Mouse (Mus musculus): ENCODE measurements around the gene Myom1. TPM values are rescaled to one million over a fixed set of nuclear protein-coding genes. Genes with fewer than 3 reads are reported as not detected.

The Myom1 gene
- polyA plus RNA-seq, 1 experiment from 2014 or later = 4.7 TPM

GRCm38 (mm10) chr17:71032719-71033118 is 30.3 kb downstream of the Myom1 start:
- 83% methylated on average over 10 of the region's 10 CpGs for WGBS
- DNase-seq (ENCODE audit: low spot score) = no peak
- H3K27me3 ChIP-seq (ENCODE audit: control insufficient read depth, insufficient read depth, low read length) = no peaks in the 10 kb centered on the region

GRCm38 (mm10) chr17:71034472-71034871 is 32.0 kb downstream of the Myom1 start:
- Histone ChIP-seq H3K4me2 (ENCODE audit: low read depth) (no peak overlapping the region), H3K4me3 (ENCODE audit: low read depth, low read length) (no peak overlapping the region), H3K27me3 (ENCODE audit: control insufficient read depth, insufficient read depth, low read length) (no peaks in the 10 kb centered on the region), H3K36me3 (ENCODE audit: control insufficient read depth, insufficient read depth, low read length) (no peaks in the 10 kb centered on the region), H3K9me3 (ENCODE audit: control insufficient read depth, low read length) (no peaks in the 10 kb centered on the region), H3K9ac (ENCODE audit: low read length) (no peak overlapping the region), H3K4me1 (ENCODE audit: control insufficient read depth, insufficient read depth, low read length) (peaks cover 1% of the 10 kb centered on the region; the same call in 1 of the 2 replicates), H3K27ac (ENCODE audit: low read depth, low read length) (no peak overlapping the region)
- ATAC-seq (ENCODE audit: insufficient read depth, low FRiP score, low TSS enrichment) (no peak), DNase-seq (ENCODE audit: low spot score) (no peak)
- WGBS = 94% methylated on average over 5 of the region's 5 CpGs

More at GRCm38 (mm10) chr17:71032719-71033118, 30.3 kb downstream of the Myom1 start:
- Histone ChIP-seq H3K4me3 (ENCODE audit: low read depth, low read length) (no peak overlapping the region), H3K36me3 (ENCODE audit: control insufficient read depth, insufficient read depth, low read length) (no peaks in the 10 kb centered on the region), H3K9ac (ENCODE audit: low read length) (no peak overlapping the region), H3K4me1 (ENCODE audit: control insufficient read depth, insufficient read depth, low read length) (no peaks in the 10 kb centered on the region), H3K4me2 (ENCODE audit: low read depth) (no peak overlapping the region), H3K27ac (ENCODE audit: low read depth, low read length) (no peak overlapping the region), H3K9me3 (ENCODE audit: control insufficient read depth, low read length) (no peaks in the 10 kb centered on the region)
- ATAC-seq (ENCODE audit: insufficient read depth, low FRiP score, low TSS enrichment) = no peak

- peaks cover 9% of the 10 kb centered on the region; the same call in 1 of the 2 replicates for H3K4me1 ChIP-seq (ENCODE audit: control insufficient read depth, insufficient read depth, low read length)
- DNase-seq (ENCODE audit: low spot score) (no peak), ATAC-seq (ENCODE audit: insufficient read depth, low FRiP score, low TSS enrichment) (no peak)
- no peak overlapping the region for H3K4me2 ChIP-seq (ENCODE audit: low read depth)
- H3K4me3 ChIP-seq (ENCODE audit: low read depth, low read length) = no peak overlapping the region
- no peak overlapping the region for H3K9ac ChIP-seq (ENCODE audit: low read length)
- no peaks in the 10 kb centered on the region for H3K9me3 ChIP-seq (ENCODE audit: control insufficient read depth, low read length)
- H3K27ac ChIP-seq (ENCODE audit: low read depth, low read length) = no peak overlapping the region
- no peaks in the 10 kb centered on the region for H3K36me3 ChIP-seq (ENCODE audit: control insufficient read depth, insufficient read depth, low read length)
- no peaks in the 10 kb centered on the region for H3K27me3 ChIP-seq (ENCODE audit: control insufficient read depth, insufficient read depth, low read length)
- WGBS = 85% methylated on average over 7 of the region's 7 CpGs
Observed at GRCm38 (mm10) chr17:71037188-71037587, 34.8 kb downstream of the Myom1 start.

GRCm38 (mm10) chr17:71038812-71039211 is 36.4 kb downstream of the Myom1 start:
- DNase-seq (ENCODE audit: low spot score) (no peak), ATAC-seq (ENCODE audit: insufficient read depth, low FRiP score, low TSS enrichment) (no peak)
- Histone ChIP-seq H3K4me2 (ENCODE audit: low read depth) (no peak overlapping the region), H3K36me3 (ENCODE audit: control insufficient read depth, insufficient read depth, low read length) (no peaks in the 10 kb centered on the region), H3K27me3 (ENCODE audit: control insufficient read depth, insufficient read depth, low read length) (no peaks in the 10 kb centered on the region), H3K4me1 (ENCODE audit: control insufficient read depth, insufficient read depth, low read length) (peaks cover 9% of the 10 kb centered on the region; the same call in 1 of the 2 replicates), H3K9ac (ENCODE audit: low read length) (no peak overlapping the region), H3K4me3 (ENCODE audit: low read depth, low read length) (no peak overlapping the region), H3K27ac (ENCODE audit: low read depth, low read length) (no peak overlapping the region), H3K9me3 (ENCODE audit: control insufficient read depth, low read length) (no peaks in the 10 kb centered on the region)
- WGBS = 62% methylated on average over 5 of the region's 5 CpGs

GRCm38 (mm10) chr17:71039851-71040581 is 37.6 kb downstream of the Myom1 start:
- WGBS = 24% methylated on average over 12 of the region's 12 CpGs

GRCm38 (mm10) chr17:71040582-71040880 is 38.1 kb downstream of the Myom1 start:
- Histone ChIP-seq H3K9ac (ENCODE audit: low read length) (no peak overlapping the region), H3K4me2 (ENCODE audit: low read depth) (no peak overlapping the region), H3K9me3 (ENCODE audit: control insufficient read depth, low read length) (no peaks in the 10 kb centered on the region), H3K36me3 (ENCODE audit: control insufficient read depth, insufficient read depth, low read length) (no peaks in the 10 kb centered on the region), H3K27ac (ENCODE audit: low read depth, low read length) (no peak overlapping the region), H3K4me1 (ENCODE audit: control insufficient read depth, insufficient read depth, low read length) (peaks cover 9% of the 10 kb centered on the region; the same call in 1 of the 2 replicates), H3K4me3 (ENCODE audit: low read depth, low read length) (no peak overlapping the region), H3K27me3 (ENCODE audit: control insufficient read depth, insufficient read depth, low read length) (no peaks in the 10 kb centered on the region)
- 73% methylated on average over 5 of the region's 5 CpGs for WGBS
- no peak for ATAC-seq (ENCODE audit: insufficient read depth, low FRiP score, low TSS enrichment)
- no peak for DNase-seq (ENCODE audit: low spot score)

More at GRCm38 (mm10) chr17:71039851-71040581, 37.6 kb downstream of the Myom1 start:
- Histone ChIP-seq H3K27me3 (ENCODE audit: control insufficient read depth, insufficient read depth, low read length) (no peaks in the 10 kb centered on the region), H3K27ac (ENCODE audit: low read depth, low read length) (no peak overlapping the region), H3K4me3 (ENCODE audit: low read depth, low read length) (no peak overlapping the region), H3K9me3 (ENCODE audit: control insufficient read depth, low read length) (no peaks in the 10 kb centered on the region), H3K36me3 (ENCODE audit: control insufficient read depth, insufficient read depth, low read length) (no peaks in the 10 kb centered on the region), H3K4me1 (ENCODE audit: control insufficient read depth, insufficient read depth, low read length) (peaks cover 9% of the 10 kb centered on the region; the same call in 1 of the 2 replicates), H3K9ac (ENCODE audit: low read length) (no peak overlapping the region), H3K4me2 (ENCODE audit: low read depth) (no peak overlapping the region)
- peak; percentile 68 for ATAC-seq (ENCODE audit: insufficient read depth, low FRiP score, low TSS enrichment)
- peak; percentile 63 for DNase-seq (ENCODE audit: low spot score)

- ATAC-seq (ENCODE audit: insufficient read depth, low FRiP score, low TSS enrichment) = no peak
- Histone ChIP-seq H3K36me3 (ENCODE audit: control insufficient read depth, insufficient read depth, low read length) (no peaks in the 10 kb centered on the region), H3K27me3 (ENCODE audit: control insufficient read depth, insufficient read depth, low read length) (no peaks in the 10 kb centered on the region), H3K27ac (ENCODE audit: low read depth, low read length) (no peak overlapping the region), H3K9ac (ENCODE audit: low read length) (no peak overlapping the region), H3K9me3 (ENCODE audit: control insufficient read depth, low read length) (no peaks in the 10 kb centered on the region), H3K4me1 (ENCODE audit: control insufficient read depth, insufficient read depth, low read length) (peaks cover 9% of the 10 kb centered on the region; the same call in 1 of the 2 replicates), H3K4me3 (ENCODE audit: low read depth, low read length) (no peak overlapping the region), H3K4me2 (ENCODE audit: low read depth) (no peak overlapping the region)
- no peak for DNase-seq (ENCODE audit: low spot score)
- WGBS = 87% methylated on average over 1 of the region's 1 CpGs
Observed at GRCm38 (mm10) chr17:71042645-71043044, 40.2 kb downstream of the Myom1 start.

GRCm38 (mm10) chr17:71045591-71045990 is 43.2 kb downstream of the Myom1 start:
- no peak for ATAC-seq (ENCODE audit: insufficient read depth, low FRiP score, low TSS enrichment)
- Histone ChIP-seq H3K27me3 (ENCODE audit: control insufficient read depth, insufficient read depth, low read length) (no peaks in the 10 kb centered on the region), H3K4me2 (ENCODE audit: low read depth) (no peak overlapping the region), H3K27ac (ENCODE audit: low read depth, low read length) (no peak overlapping the region), H3K9me3 (ENCODE audit: control insufficient read depth, low read length) (no peaks in the 10 kb centered on the region), H3K9ac (ENCODE audit: low read length) (no peak overlapping the region), H3K4me1 (ENCODE audit: control insufficient read depth, insufficient read depth, low read length) (no peaks in the 10 kb centered on the region), H3K4me3 (ENCODE audit: low read depth, low read length) (no peak overlapping the region), H3K36me3 (ENCODE audit: control insufficient read depth, insufficient read depth, low read length) (no peaks in the 10 kb centered on the region)
- WGBS = 79% methylated on average over 9 of the region's 9 CpGs
- no peak for DNase-seq (ENCODE audit: low spot score)

- Histone ChIP-seq H3K4me3 (ENCODE audit: low read depth, low read length) (no peak overlapping the region), H3K27me3 (ENCODE audit: control insufficient read depth, insufficient read depth, low read length) (no peaks in the 10 kb centered on the region), H3K9ac (ENCODE audit: low read length) (no peak overlapping the region), H3K9me3 (ENCODE audit: control insufficient read depth, low read length) (no peaks in the 10 kb centered on the region), H3K4me2 (ENCODE audit: low read depth) (no peak overlapping the region), H3K4me1 (ENCODE audit: control insufficient read depth, insufficient read depth, low read length) (no peaks in the 10 kb centered on the region), H3K27ac (ENCODE audit: low read depth, low read length) (no peak overlapping the region), H3K36me3 (ENCODE audit: control insufficient read depth, insufficient read depth, low read length) (no peaks in the 10 kb centered on the region)
- ATAC-seq (ENCODE audit: insufficient read depth, low FRiP score, low TSS enrichment) = no peak
- DNase-seq (ENCODE audit: low spot score) = no peak
- 91% methylated on average over 4 of the region's 4 CpGs for WGBS
Observed at GRCm38 (mm10) chr17:71046856-71047255, 44.4 kb downstream of the Myom1 start.
